Mouse (Mus musculus) forebrain, embryonic 16.5 days (tissue): ENCODE results near the gene Itgb5. TPM values are rescaled to one million over a fixed set of nuclear protein-coding genes. Genes with fewer than 3 reads are reported as not detected.
A peak's percentile ranks its signal among the peaks of the same experiment; 100 is the strongest.

Experiments used
- ATAC-seq: fragments of 200-750 bp; cut with Nextera tagmentation; 2 replicates; pipeline ENCODE4 v1.8.0; 2017; ENCODE audit warnings: mild to moderate bottlenecking, moderate library complexity
- H3K27ac ChIP-seq: fragments of 300-500 bp; sonication (generic); 2 replicates; pipeline ENCODE4 v1.5.1; 2014; ENCODE audit warnings: low read length, control low read depth
- H3K27me3 ChIP-seq: fragments of 300-500 bp; sonication (generic); replicated peaks from 2 replicates; pipeline ENCODE4 v1.6.1; 2014; ENCODE audit warnings: low read length; ENCODE audit not compliant: control insufficient read depth, insufficient read depth
- H3K36me3 ChIP-seq: fragments of 300-500 bp; sonication (generic); 2 replicates; pipeline ENCODE4 v1.6.1; 2014; ENCODE audit not compliant: control insufficient read depth, insufficient read depth
- H3K4me1 ChIP-seq: fragments of 300-500 bp; sonication (generic); replicated peaks from 2 replicates; pipeline ENCODE4 v1.6.1; 2014; ENCODE audit warnings: low read length; ENCODE audit not compliant: control insufficient read depth, insufficient read depth
- H3K4me2 ChIP-seq: fragments of 300-500 bp; sonication (generic); 2 replicates; pipeline ENCODE4 v1.6.1; 2014; ENCODE audit warnings: mild to moderate bottlenecking, low read length, control low read depth
- H3K4me3 ChIP-seq: fragments of 300-500 bp; sonication (generic); replicated peaks from 2 replicates; pipeline ENCODE4 v1.5.1; 2014; ENCODE audit warnings: mild to moderate bottlenecking, low read length, control low read depth
- H3K9ac ChIP-seq: fragments of 300-500 bp; sonication (generic); replicated peaks from 2 replicates; pipeline ENCODE4 v1.6.1; 2014; ENCODE audit warnings: low read depth, low read length, control low read depth
- H3K9me3 ChIP-seq: fragments of 300-500 bp; sonication (generic); 2 replicates; pipeline ENCODE4 v1.6.1; 2016; ENCODE audit warnings: low read length; ENCODE audit not compliant: control insufficient read depth
- WGBS: fragments of 180-500 bp; shearing (Covaris S2); extraction: QIAGEN DNeasy Blood & Tissue Kit; methylation state at CpG from one replicate; pipeline ENCODE4 v1.1.7; 2014; 5-methylcytosine and 5-hydroxymethylcytosine counted together
- polyA plus RNA-seq: library from polyadenylated mRNA; unstranded; fragments of >200 nt; fragmentation: Nextera tagmentation; extraction: Ambion mirVana; gene quantifications from 2 replicates; pipeline ENCODE4 v1.2.1, GENCODE M21; 2015

Itgb5 gene
- polyA plus RNA-seq, 1 experiment from 2014 or later = 7.7 TPM

DNA sequence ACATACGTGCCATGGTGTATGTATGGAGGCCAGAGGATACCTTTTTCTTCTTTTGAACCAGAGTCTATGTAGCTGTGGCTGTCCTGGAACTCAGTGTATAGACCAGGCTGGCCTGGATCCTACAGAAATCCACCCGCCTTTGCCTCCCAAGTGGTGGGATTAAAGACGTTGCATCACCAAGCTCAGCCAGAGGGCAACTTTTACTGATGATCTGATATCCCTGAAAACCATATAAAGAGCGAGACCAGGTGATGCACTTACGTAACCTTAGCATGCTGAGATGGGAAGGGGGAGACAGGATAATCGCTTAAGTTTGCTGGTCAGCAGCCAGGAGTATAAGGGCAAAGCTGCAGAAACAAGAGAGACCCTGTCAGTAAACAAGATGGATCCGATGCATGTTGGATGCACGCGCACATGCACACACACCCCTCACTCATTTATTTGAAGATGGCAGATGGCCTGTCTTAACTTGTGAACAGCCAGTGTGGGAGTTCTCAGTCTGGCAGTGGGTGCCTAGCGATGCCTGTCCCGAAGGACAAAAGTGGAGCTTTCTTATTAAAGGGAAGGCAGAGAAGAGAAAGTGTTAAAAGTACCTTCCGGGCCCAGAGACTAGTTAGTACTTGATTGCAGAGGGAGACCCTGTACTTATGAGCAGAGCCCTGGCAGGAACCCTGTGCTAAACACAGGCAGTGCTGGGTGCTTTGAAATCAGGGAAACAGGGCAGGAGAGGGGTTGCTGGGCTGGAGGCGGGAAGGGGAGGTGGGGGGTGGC lies 41.7 kb downstream of the Itgb5 start:
- peak; percentile 86 for ATAC-seq
- H3K27ac ChIP-seq = no peak overlapping the region
- peaks cover 12% of the 10 kb centered on the region for H3K4me1 ChIP-seq
- H3K4me2 ChIP-seq = no peak overlapping the region
- WGBS = 59% methylated on average over 13 of the region's 13 CpGs
- H3K36me3 ChIP-seq = no peaks in the 10 kb centered on the region
- H3K9ac ChIP-seq = no peak overlapping the region
- H3K27me3 ChIP-seq = no peaks in the 10 kb centered on the region
- no peaks in the 10 kb centered on the region for H3K9me3 ChIP-seq
- H3K4me3 ChIP-seq = no peak overlapping the region

DNA sequence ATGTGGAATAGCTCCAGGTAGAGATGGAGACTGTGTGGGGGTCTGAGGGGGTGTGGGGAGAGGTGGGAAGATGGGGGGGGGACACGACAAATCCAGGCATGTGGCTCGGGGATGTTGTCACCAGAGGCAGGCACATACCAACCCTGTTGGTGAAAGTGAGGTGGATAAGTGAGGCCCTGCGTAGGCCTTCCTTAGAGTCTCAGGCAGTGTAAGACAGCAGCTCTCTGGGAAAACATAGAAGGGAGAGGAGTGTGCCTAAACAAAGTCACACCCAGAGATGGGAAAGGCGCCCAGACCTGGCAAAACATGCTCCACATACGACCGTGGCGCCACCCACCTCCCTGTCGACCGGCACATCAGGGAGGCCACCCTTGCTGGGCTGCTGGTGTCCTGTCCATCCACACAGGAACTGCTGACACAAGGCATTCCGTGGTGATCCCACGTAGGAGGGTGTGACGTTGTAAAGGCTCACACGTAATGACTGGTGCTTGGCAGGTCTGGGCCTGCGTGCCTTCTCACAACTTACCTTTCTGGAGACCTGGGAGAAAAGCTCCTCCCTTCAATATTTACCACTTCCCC lies 42.5 kb downstream of the Itgb5 start:
- H3K36me3 ChIP-seq = no peaks in the 10 kb centered on the region
- H3K4me2 ChIP-seq = no peak overlapping the region
- H3K9ac ChIP-seq = no peak overlapping the region
- H3K4me3 ChIP-seq = no peak overlapping the region
- H3K9me3 ChIP-seq = no peaks in the 10 kb centered on the region
- 60% methylated on average over 14 of the region's 14 CpGs for WGBS
- H3K27me3 ChIP-seq = no peaks in the 10 kb centered on the region
- H3K4me1 ChIP-seq = peaks cover 12% of the 10 kb centered on the region
- H3K27ac ChIP-seq = no peak overlapping the region
- no peak for ATAC-seq

DNA sequence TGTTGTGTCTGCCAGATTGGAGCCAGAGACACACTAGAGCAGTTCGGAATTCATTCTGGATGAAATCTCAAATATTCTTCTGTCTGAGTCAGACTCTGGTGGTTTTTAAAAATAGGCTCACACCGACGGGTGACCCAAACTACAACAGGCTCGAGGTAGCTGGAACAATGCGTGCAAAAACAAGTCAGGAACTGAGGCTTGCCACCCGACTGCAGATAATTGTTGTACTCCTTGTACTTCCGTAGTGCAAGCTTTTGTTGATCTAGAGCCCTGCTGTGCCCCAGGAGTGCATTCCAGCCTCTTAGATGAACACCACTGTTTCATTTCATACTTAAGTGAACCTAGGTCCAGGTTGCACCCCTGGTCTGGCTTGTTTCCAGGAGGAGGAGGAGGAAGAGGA lies 43.8 kb downstream of the Itgb5 start:
- Histone ChIP-seq H3K4me3 (no peak overlapping the region), H3K36me3 (no peaks in the 10 kb centered on the region), H3K9ac (no peak overlapping the region), H3K27me3 (no peaks in the 10 kb centered on the region), H3K4me2 (no peak overlapping the region), H3K4me1 (peaks cover 19% of the 10 kb centered on the region), H3K27ac (no peak overlapping the region), H3K9me3 (no peaks in the 10 kb centered on the region)
- 57% methylated on average over 7 of the region's 7 CpGs for WGBS
- ATAC-seq = no peak

DNA sequence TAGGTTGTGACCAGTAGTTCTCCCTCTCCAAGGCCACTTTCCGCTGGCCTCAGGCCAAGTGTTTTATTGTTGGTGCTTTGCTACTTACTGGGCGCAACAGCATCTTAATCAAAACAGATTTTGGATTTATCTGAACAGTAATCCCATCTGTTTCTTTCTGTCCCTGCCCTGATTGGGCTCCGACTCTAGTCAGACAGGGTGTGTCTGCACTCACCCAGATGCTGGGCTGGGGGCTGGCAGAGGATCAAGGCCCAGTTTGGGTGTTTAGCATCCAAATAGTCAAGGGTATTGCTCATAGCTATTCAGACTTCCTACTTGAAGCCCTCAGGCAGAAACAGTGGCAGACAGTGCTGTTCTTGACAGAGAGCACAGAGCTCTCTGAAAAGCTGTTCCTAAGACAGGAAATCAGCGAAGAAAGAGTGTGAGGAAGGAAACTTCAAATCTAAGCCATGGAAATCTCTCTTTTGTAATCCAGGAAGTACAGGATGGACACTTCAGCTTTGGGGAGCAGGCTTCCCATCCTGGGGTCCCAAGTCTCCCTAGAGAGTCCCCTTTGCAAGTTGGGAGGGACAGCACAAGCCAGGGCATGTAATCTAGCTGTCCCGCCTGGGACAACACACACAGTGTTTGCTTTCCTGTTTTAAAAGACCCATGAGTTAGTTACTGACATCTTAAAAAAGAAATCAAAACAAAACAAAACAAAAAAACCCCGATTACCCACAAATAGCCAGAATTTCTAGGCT lies 48.7 kb downstream of the Itgb5 start:
- Histone ChIP-seq H3K4me1 (peaks cover 27% of the 10 kb centered on the region), H3K9ac (no peak overlapping the region), H3K4me3 (no peak overlapping the region), H3K27ac (no peak overlapping the region), H3K36me3 (no peaks in the 10 kb centered on the region), H3K4me2 (no peak overlapping the region), H3K9me3 (no peaks in the 10 kb centered on the region), H3K27me3 (no peaks in the 10 kb centered on the region)
- 29% methylated on average over 6 of the region's 6 CpGs for WGBS
- ATAC-seq = peak; percentile 51

DNA sequence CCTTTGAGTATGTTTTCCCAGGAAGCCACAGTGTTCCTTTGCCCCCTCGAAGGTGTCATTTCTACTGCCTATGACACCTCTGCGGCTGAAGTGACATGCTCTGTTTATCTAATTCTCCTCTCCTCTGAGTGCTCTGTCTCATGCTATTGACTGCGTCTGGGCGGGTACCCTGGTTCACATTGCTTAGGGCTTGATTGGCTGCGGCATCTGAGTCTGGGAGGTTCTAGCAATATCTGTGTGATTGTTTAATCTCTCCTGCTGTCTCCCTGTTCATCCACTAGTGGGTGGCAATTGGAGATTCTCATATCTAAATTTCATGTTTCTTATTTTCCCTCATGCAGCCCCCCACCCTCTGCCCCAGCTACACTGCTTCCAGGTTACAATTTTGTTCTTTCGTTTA lies 49.6 kb downstream of the Itgb5 start:
- H3K4me2 ChIP-seq = no peak overlapping the region
- no peaks in the 10 kb centered on the region for H3K36me3 ChIP-seq
- H3K4me3 ChIP-seq = no peak overlapping the region
- ATAC-seq = no peak
- WGBS = 65% methylated on average over 6 of the region's 6 CpGs
- no peak overlapping the region for H3K9ac ChIP-seq
- H3K27ac ChIP-seq = no peak overlapping the region
- H3K27me3 ChIP-seq = no peaks in the 10 kb centered on the region
- no peaks in the 10 kb centered on the region for H3K9me3 ChIP-seq
- H3K4me1 ChIP-seq = peaks cover 36% of the 10 kb centered on the region

DNA sequence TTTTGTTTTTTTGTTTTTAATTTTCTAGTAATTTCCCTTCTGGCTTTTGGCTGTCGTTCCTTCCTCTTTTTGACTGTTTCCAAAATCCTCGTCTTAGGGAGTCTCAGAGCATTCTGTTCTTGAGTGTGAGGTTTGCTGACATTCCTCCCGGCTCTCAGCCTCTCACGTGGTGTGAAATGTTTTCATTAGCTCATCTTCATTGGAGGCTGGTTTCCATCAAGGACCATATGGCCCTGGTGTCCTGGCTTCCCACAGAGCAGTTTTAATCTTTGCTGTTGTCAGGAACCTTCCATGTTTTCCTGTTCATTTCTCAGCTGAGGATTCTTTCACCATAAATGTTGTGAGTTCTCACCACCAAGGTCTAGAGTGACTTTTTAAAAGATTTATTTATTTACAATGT lies 50.1 kb downstream of the Itgb5 start:
- ATAC-seq = no peak
- Histone ChIP-seq H3K27ac (no peak overlapping the region), H3K36me3 (no peaks in the 10 kb centered on the region), H3K27me3 (no peaks in the 10 kb centered on the region), H3K4me1 (peaks cover 38% of the 10 kb centered on the region), H3K9me3 (no peaks in the 10 kb centered on the region), H3K9ac (no peak overlapping the region), H3K4me2 (no peak overlapping the region), H3K4me3 (no peak overlapping the region)
- WGBS = 52% methylated on average over 4 of the region's 4 CpGs

DNA sequence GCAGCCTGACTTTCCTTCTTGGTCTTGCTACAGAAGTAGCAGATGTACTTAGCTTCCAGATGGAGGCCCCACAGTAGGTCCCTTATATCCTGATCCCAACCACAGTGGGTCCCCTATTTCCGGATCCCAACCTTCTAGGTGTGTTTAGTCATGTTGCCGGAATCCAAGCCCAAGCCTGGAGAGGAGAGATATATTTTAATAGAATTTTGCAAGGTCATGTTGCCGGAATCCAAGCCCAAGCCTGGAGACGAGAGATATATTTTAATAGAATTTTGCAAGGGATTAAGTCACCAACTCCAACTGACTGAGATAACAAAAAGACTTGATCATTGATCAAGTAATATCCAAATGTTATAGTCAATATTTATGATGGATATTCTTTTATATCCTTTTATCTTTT lies 51.3 kb downstream of the Itgb5 start:
- Histone ChIP-seq H3K4me2 (no peak overlapping the region), H3K36me3 (no peaks in the 10 kb centered on the region), H3K27me3 (no peaks in the 10 kb centered on the region), H3K9me3 (no peaks in the 10 kb centered on the region), H3K4me1 (peaks cover 42% of the 10 kb centered on the region), H3K4me3 (no peak overlapping the region), H3K27ac (no peak overlapping the region), H3K9ac (no peak overlapping the region)
- WGBS = 97% methylated on average over 4 of the region's 4 CpGs
- ATAC-seq = no peak

DNA sequence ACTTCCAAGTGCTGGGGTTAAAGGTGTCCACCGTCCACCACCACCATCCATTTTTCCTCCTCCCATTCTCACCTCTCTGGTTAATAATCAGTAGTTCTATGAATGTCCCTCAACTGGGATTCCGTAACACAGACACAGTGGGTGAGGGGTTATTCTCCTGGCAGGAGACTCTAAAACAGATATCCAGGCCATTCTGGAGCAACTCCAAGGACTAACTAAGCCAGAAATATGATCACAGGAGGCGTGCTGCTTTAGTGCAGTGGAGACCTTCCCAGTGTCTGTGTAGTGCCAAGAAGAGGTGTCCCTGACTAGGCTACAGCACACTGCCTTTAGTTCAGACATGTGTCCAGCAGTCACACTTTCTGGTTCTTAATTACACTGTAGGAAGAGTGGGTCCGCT lies 53.1 kb downstream of the Itgb5 start:
- H3K4me1 ChIP-seq = peaks cover 42% of the 10 kb centered on the region
- no peak overlapping the region for H3K9ac ChIP-seq
- H3K36me3 ChIP-seq = no peaks in the 10 kb centered on the region
- H3K9me3 ChIP-seq = no peaks in the 10 kb centered on the region
- H3K27me3 ChIP-seq = no peaks in the 10 kb centered on the region
- no peak overlapping the region for H3K4me3 ChIP-seq
- 48% methylated on average over 4 of the region's 4 CpGs for WGBS
- no peak overlapping the region for H3K4me2 ChIP-seq
- peak; percentile 66 for ATAC-seq
- peak overlapping the region; percentile 46 for H3K27ac ChIP-seq

DNA sequence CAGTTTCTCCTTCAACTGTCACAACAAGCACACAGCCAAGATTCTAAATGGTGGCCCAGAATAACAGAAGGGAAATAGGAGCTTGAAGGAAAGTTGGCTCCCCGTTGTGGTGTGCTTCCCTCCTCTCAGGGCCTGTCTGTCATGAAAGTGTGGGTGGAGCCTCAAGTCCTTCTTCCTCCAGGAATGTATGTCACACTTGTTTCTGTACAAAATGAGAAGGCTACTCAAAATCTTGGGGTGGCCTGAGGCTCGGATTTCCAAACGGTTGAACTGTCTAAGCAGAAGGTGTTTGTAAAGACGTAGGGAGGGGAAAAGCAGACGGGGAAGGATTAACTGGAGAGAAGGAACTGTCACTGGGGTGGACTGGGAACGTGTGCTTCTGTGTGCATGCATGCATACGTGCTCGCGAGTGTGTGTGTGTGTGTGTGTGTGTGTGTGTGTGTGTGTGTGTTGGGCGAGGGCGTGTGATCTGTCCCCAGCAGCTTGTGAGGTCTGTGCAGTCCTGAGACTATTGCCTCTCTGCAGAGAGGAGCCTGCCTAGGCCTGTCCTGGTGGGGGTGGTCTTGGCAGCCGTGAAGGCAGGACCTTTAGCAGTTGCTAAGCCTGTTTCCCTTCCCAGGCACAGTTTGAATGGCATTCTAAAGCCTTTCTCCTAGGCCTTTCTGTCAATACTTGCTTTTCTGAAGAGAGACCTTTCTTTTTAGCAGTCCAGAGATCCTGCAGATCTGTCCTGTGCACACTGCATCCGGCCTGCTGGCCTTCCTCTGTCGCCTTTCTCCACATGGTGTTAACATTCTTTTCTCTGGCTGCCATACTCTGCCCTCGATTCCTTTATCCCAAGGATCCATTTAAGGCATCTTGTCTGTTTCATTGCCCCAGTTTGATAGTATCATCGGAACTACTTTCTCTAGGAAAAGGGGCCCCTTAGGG lies 53.8 kb downstream of the Itgb5 start:
- no peaks in the 10 kb centered on the region for H3K9me3 ChIP-seq
- H3K4me2 ChIP-seq = no peak overlapping the region
- no peaks in the 10 kb centered on the region for H3K27me3 ChIP-seq
- peak overlapping the region; percentile 45 for H3K27ac ChIP-seq
- H3K4me3 ChIP-seq = no peak overlapping the region
- WGBS = 23% methylated on average over 16 of the region's 16 CpGs
- H3K4me1 ChIP-seq = peaks cover 35% of the 10 kb centered on the region
- H3K9ac ChIP-seq = no peak overlapping the region
- H3K36me3 ChIP-seq = no peaks in the 10 kb centered on the region
- peak; percentile 82 for ATAC-seq
